Mouse (Mus musculus): ENCODE results near the gene Spata17.

GRCm38 (mm10) chr1:187133841-187134240, 81.4 kb downstream of the Spata17 start:
- TF ChIP-seq GATA1 (IDR thresholded peaks at IDR 0.05; ENCODE audit: low read length) (no peak), TAL1 (IDR thresholded peaks at IDR 0.05; ENCODE audit: low read length) (no peak)
